Mouse (Mus musculus) bone marrow macrophage, adult 2 months (primary cell): ENCODE data around the gene Atp1a3.

ENCODE experiments used
- CTCF ChIP-seq: IDR thresholded peaks from 2 replicates; pipeline ENCODE4 v1.5.1; 2012; ENCODE audit warnings: low read depth, mild to moderate bottlenecking, low read length, moderate library complexity
- POLR2A ChIP-seq: IDR thresholded peaks from 2 replicates; pipeline ENCODE4 v1.6.1; 2012; ENCODE audit warnings: mild to moderate bottlenecking, low read depth, low read length, borderline replicate concordance

DNA sequence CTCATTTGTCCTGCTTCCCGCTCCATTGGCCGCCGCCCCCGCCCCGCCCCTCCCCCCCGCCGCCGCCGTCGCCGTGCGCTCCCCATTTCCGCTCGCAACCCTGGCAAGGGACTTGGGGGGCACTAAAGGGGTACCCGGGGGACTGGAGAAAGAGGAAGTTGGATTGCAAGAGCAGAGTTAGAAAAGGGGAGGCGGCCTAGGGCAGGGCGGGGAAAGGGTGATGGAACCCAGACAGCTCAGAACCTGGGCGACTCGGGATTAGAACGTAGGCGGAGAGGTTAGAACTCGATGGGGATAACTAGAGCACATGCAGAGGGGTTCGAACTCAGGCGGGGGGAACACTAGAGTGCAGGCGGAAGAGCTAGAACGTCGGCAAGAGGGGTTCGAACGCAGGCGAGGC, 51.3 kb downstream of the Atp1a3 start:
- TF ChIP-seq CTCF (no peak), POLR2A (no peak)
